Mouse (Mus musculus): ENCODE measurements at regions not wholly inside any gene's neighbourhood (a gene's known extent, or its start where the extent isn't known, plus 50 kb on each side); places are given as distances from the start of the nearest gene placed in this dataset.

- TF ChIP-seq POLR2A (IDR thresholded peaks at IDR 0.05; ENCODE audit: control insufficient read depth, low read depth, low read length) (no peak), CTCF (IDR thresholded peaks at IDR 0.05; ENCODE audit: control insufficient read depth, insufficient read depth, insufficient replicate concordance, low read depth, low read length) (no peak)
These were observed 78.0 kb upstream of the Dio3 start for GRCm38 (mm10) chr12:110200887-110201286.
